Mouse (Mus musculus): Measurements from ENCODE around the gene Alkbh1. TPM values are rescaled to one million over a fixed set of nuclear protein-coding genes. Genes with fewer than 3 reads are reported as not detected.
A peak's percentile ranks its signal among the peaks of the same experiment; 100 is the strongest.

Gene Alkbh1
- polyA plus RNA-seq, 1 experiment from 2014 or later = 71.7 TPM

DNA sequence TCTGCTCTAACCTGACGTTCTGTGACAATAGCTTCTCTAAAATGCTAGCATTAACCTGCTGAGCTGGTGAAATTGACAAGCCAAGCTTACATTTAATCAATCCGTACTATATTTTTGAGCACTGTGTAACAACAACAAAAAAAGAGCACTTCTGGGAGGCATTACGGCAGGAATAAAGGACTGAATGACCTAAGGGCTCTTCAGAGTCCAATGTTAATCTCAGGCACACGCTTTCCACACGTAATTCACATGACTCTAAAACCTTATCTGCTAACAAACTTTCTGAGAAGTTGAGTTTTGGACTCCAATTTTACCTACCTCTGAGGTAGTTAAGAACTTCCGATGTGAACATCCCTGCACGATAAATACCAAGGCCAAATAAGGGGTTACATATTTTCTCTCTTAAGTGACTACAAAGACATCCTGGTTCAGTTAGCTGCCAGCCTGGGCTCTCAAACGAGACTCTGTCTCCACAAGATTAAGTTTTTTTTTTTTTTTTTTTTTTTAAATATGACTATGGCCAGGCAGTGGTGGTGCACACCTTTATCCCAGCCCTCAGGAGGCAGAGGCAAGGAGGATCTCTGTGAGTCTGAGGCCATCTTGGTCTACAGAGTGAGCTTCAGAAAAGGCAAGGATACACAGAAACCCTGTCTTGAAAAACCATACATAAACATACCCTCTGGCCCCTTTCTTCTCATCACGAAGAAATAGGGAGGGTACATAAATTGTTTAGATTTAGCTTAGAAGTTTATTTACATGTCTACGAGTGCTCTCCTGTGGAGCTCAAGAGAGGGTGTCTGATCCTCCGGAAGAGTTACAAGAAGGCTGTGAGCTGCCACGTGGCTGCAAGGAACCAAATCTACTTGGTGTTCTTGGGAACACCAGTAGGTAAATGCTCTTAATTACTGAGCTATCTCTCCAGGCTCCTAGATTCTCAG, 1.4 kb downstream of the Alkbh1 start:
- peak overlapping the region; percentile 86 for H3K4me3 ChIP-seq
- no peaks in the 10 kb centered on the region for H3K9me3 ChIP-seq
- peaks cover 67% of the 10 kb centered on the region for H3K36me3 ChIP-seq (replicated peaks)
- DNase-seq (ENCODE audit: extremely low spot score, low spot score) = no peak
- WGBS = 43% methylated on average over 12 of the region's 12 CpGs
- H3K4me1 ChIP-seq = peaks cover 25% of the 10 kb centered on the region
- H3K27me3 ChIP-seq (ENCODE audit: poor library complexity, severe bottlenecking) = no peaks in the 10 kb centered on the region
- peak overlapping the region; percentile 95 for H3K27ac ChIP-seq

DNA sequence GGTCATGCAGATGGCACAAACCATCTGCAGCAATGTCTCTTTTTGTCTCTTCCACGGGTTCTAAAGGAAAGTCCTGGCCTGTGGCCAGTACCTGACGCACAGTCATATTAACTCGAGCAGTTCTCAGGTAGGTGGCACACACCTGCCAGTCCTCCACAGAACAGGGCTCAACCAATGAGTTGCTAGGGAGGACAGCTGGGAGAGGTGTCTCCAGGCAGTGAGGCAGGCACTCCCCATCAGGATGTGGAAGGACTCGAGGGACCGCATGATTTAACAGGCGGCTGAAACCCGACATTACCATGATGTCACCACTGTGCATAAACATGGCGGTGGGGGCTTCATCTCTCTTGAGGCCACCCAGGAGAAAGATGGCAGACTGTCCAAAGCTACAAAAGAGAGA, 14.9 kb downstream of the Alkbh1 start:
- H3K4me3 ChIP-seq = no peak overlapping the region
- H3K9me3 ChIP-seq = no peaks in the 10 kb centered on the region
- no peak overlapping the region for H3K27ac ChIP-seq
- no peaks in the 10 kb centered on the region for H3K27me3 ChIP-seq (ENCODE audit: poor library complexity, severe bottlenecking)
- no peak for DNase-seq (ENCODE audit: extremely low spot score, low spot score)
- peaks cover 8% of the 10 kb centered on the region for H3K4me1 ChIP-seq
- peaks cover 98% of the 10 kb centered on the region for H3K36me3 ChIP-seq (replicated peaks)
- 92% methylated on average over 8 of the region's 8 CpGs for WGBS

DNA sequence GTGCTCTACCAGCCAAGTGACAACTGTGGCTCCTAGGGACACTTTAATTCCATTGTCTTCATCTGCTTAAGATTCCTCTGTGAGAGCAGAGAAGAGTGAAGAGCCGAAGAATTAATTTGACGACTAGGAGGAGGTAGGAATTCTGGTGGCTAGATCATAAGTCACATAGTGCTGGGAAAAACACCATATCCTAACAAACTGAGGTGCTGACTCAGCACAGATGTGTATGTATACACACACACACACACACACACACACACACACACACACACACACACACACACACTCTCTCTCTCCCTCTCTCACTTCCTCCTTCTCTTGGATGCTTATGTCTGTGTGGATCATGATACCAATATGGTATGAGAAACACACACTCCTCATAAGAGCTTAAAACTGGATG, 15.5 kb downstream of the Alkbh1 start:
- H3K4me3 ChIP-seq = no peak overlapping the region
- H3K27ac ChIP-seq = no peak overlapping the region
- no peaks in the 10 kb centered on the region for H3K27me3 ChIP-seq (ENCODE audit: poor library complexity, severe bottlenecking)
- H3K36me3 ChIP-seq (replicated peaks) = peaks cover 98% of the 10 kb centered on the region
- DNase-seq (ENCODE audit: extremely low spot score, low spot score) = no peak
- peaks cover 8% of the 10 kb centered on the region for H3K4me1 ChIP-seq
- H3K9me3 ChIP-seq = no peaks in the 10 kb centered on the region
- WGBS = 91% methylated on average over 2 of the region's 2 CpGs

DNA sequence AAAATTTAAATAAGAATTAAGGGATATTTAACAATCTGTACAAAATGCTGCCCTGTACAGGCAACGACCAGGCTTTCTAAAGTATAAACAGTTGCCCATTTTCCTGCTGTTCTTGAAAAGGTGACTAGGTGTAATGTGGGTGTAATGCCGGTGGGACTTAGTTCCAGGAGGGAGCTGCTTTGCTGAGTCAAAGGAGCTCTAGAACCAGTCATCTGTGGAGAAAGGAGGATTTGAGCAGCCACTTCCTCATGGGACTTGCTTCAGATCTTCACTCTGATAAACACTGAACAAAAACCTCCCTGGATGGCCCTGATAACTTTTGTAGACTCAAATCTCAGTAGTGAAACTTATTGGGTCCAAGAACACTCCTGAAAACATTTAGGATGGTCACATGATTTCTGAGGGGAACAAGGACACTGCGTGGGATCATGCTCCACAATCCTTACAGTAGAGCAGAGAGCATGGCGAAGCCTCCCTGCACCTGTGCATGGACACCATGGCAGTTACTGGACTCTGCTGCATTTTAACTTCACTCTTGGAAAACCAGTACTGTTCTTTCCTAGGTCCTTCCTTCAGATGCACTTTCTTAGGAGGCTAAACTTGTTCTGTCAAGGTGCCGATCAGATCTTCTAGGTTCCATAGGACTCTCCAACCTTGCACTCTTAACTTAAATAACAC, 17.3 kb downstream of the Alkbh1 start:
- 92% methylated on average over 5 of the region's 5 CpGs for WGBS
- H3K4me3 ChIP-seq = no peak overlapping the region
- peaks cover 8% of the 10 kb centered on the region for H3K4me1 ChIP-seq
- H3K9me3 ChIP-seq = no peaks in the 10 kb centered on the region
- H3K27me3 ChIP-seq (ENCODE audit: poor library complexity, severe bottlenecking) = no peaks in the 10 kb centered on the region
- peaks cover 94% of the 10 kb centered on the region for H3K36me3 ChIP-seq (replicated peaks)
- H3K27ac ChIP-seq = no peak overlapping the region
- DNase-seq (ENCODE audit: extremely low spot score, low spot score) = no peak

DNA sequence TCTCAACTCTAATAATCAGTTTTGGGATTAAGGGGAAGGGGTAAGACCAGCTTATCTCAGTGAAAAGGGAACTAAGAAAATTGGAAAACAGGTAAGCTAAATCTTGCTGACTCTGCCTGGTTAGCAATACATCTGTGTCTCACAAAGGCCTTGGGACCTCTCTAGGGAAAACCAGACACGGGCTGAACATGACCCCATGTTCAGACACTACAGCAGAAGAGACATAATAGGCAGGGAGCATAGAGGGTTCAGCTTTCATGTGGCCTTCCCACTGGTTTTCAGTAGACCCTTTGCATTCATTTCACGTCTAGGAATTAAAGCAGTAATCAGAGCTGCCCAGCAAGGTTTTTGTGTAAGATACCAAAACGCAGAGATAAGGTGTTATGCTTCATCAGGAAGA, 19.3 kb downstream of the Alkbh1 start:
- Histone ChIP-seq H3K27ac (no peak overlapping the region), H3K36me3 (replicated peaks) (peaks cover 74% of the 10 kb centered on the region), H3K4me1 (peaks cover 14% of the 10 kb centered on the region), H3K4me3 (no peak overlapping the region), H3K9me3 (no peaks in the 10 kb centered on the region), H3K27me3 (ENCODE audit: poor library complexity, severe bottlenecking) (no peaks in the 10 kb centered on the region)
- 31% methylated on average over 3 of the region's 3 CpGs for WGBS
- no peak for DNase-seq (ENCODE audit: extremely low spot score, low spot score)

DNA sequence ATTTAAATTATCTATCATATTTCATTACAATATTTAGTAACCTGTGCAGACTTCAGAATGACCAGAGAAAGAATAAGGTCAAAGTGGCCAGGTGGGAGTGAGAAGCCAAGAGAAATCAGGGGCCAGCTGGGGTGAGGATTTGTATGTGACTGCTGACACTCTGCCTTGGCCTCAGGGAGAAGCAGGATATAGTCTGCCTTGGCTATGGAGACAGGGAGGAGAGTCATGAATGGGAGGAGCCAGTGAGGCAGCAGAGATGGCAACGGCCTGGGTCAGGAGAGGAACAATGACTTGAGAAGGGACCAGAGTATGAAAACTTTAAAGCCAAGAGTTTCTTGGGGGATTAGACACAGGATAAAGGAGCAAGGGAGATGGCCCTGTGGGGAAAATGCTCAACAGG, 20.1 kb downstream of the Alkbh1 start:
- WGBS = 39% methylated on average over 1 of the region's 1 CpGs
- peaks cover 66% of the 10 kb centered on the region for H3K36me3 ChIP-seq (replicated peaks)

DNA sequence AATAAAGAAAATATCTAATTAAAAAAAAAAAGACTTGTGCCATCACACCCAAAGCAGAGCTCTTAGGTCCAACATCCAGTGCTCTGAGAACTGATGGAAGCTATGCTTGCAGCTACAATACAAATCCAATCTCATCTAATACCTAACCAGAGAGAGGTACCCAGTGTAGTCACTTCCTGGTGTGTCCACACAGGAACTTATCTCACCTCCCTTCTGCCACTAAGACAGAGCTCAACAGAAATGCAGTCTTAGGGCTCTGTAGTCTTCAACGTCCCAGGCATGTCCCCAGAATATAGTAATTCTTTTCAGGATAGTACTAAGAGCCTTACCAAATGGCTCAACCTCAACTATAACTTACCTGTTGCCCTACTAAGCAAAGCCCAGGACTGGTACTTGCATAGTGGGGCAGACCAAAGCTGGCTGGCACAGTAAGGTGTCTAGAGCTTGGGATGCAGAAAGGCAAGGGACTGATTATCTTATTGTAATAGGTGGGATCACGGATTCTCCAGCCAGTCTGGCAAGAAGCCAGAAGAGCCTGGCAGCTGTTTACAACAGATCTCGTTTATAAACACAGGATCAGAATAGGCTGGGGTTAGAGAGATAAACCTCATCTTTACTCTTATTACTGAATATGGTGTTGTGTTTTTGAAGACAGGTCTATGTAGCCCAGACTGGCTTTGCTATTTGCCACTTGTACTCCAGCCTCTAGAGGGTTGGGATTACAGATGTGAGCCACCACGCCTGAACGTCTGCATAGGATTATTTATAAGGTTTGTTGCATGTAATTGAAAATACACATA, 21.9 kb downstream of the Alkbh1 start:
- WGBS = 90% methylated on average over 5 of the region's 5 CpGs
- Histone ChIP-seq H3K27ac (no peak overlapping the region), H3K36me3 (replicated peaks) (peaks cover 48% of the 10 kb centered on the region), H3K9me3 (no peaks in the 10 kb centered on the region), H3K4me3 (no peak overlapping the region), H3K4me1 (peaks cover 24% of the 10 kb centered on the region), H3K27me3 (ENCODE audit: poor library complexity, severe bottlenecking) (no peaks in the 10 kb centered on the region)
- DNase-seq (ENCODE audit: extremely low spot score, low spot score) = no peak

More for the DNA sequence above, 20.1 kb downstream of the Alkbh1 start:
- no peaks in the 10 kb centered on the region for H3K9me3 ChIP-seq
- no peak for DNase-seq (ENCODE audit: extremely low spot score, low spot score)
- H3K4me1 ChIP-seq = peaks cover 22% of the 10 kb centered on the region
- H3K27ac ChIP-seq = no peak overlapping the region
- H3K4me3 ChIP-seq = no peak overlapping the region
- H3K27me3 ChIP-seq (ENCODE audit: poor library complexity, severe bottlenecking) = no peaks in the 10 kb centered on the region

DNA sequence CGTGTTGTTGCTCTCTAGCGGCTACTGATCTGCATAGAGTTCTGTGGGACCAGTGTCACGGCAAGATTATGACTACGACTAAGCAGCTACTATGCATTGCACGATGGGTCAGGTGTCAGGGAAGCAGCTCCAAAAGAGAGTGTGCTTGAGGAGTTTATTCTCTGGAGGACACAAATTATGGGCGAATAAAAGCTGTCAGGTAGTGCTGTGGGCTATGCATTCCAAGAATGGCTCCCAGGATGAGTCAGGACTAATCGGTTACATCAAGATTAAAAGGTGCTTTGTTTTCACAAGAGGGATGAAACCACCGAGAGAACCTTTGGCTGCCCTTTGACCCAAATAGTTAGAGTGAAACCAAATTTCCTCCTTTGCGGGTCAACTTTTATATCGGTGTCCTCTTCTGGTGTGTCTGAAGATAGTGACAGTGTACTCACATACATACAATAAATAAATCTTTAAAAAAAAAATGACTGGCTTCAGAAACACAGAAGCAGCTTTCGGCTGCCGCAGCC, 23.8 kb downstream of the Alkbh1 start:
- Histone ChIP-seq H3K27me3 (ENCODE audit: poor library complexity, severe bottlenecking) (no peaks in the 10 kb centered on the region), H3K36me3 (replicated peaks) (peaks cover 31% of the 10 kb centered on the region), H3K27ac (peak overlapping the region; percentile 48; the same call in 1 of the 2 replicates), H3K9me3 (no peaks in the 10 kb centered on the region), H3K4me3 (no peak overlapping the region), H3K4me1 (peaks cover 24% of the 10 kb centered on the region)
- WGBS = 80% methylated on average over 12 of the region's 12 CpGs
- no peak for DNase-seq (ENCODE audit: extremely low spot score, low spot score)

DNA sequence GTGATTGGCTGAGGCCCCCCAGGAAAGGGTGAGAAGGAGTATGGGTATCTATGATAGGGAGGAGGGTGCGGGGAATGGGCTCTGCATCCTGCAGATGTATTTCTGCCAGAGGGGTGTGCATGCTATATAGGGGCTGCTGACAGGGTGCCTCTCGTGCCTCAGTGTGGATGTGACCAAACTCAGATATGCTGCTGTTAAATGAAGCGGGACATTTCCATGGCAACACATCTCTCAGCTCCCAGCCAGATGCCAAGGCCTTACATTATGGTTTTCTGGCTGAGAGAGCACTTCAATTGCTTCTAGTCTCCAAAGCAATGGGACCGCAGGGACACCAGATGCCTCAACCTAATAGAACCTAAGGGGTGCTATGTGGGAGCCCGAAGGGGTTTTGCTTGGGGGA, 24.9 kb downstream of the Alkbh1 start:
- H3K36me3 ChIP-seq (replicated peaks) = peaks cover 21% of the 10 kb centered on the region
- DNase-seq (ENCODE audit: extremely low spot score, low spot score) = peak; percentile 27
- no peak overlapping the region for H3K4me3 ChIP-seq

DNA sequence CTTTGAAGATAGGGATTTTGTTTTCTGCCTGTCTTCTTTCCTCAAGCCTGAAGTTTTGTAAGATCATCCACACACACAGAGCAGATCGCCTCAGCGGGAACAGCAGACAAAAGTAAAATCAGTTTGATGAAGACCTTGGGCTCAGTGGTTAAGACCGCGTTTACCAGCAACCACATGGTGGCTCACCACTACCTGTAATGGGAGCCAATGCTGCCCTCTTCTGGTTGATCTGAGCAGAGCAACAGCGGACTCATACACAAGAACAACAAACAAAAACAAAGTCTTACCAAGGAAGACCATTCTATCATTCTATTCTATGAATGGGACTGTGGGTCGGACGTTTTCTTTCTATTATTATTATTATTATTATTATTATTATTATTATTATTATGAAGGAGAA, 27.1 kb downstream of the Alkbh1 start:
- WGBS = 42% methylated on average over 7 of the region's 7 CpGs
- H3K27me3 ChIP-seq (ENCODE audit: poor library complexity, severe bottlenecking) = no peaks in the 10 kb centered on the region
- no peak overlapping the region for H3K27ac ChIP-seq
- DNase-seq (ENCODE audit: extremely low spot score, low spot score) = peak; percentile 53
- no peak overlapping the region for H3K4me3 ChIP-seq
- no peaks in the 10 kb centered on the region for H3K9me3 ChIP-seq
- H3K4me1 ChIP-seq = peaks cover 16% of the 10 kb centered on the region
- peaks cover under 1% of the 10 kb centered on the region for H3K36me3 ChIP-seq (replicated peaks)

More for the DNA sequence above, 24.9 kb downstream of the Alkbh1 start:
- peak overlapping the region; percentile 48; the same call in 1 of the 2 replicates for H3K27ac ChIP-seq
- H3K4me1 ChIP-seq = peaks cover 16% of the 10 kb centered on the region
- no peaks in the 10 kb centered on the region for H3K9me3 ChIP-seq
- H3K27me3 ChIP-seq (ENCODE audit: poor library complexity, severe bottlenecking) = no peaks in the 10 kb centered on the region
- WGBS = 57% methylated on average over 5 of the region's 5 CpGs

DNA sequence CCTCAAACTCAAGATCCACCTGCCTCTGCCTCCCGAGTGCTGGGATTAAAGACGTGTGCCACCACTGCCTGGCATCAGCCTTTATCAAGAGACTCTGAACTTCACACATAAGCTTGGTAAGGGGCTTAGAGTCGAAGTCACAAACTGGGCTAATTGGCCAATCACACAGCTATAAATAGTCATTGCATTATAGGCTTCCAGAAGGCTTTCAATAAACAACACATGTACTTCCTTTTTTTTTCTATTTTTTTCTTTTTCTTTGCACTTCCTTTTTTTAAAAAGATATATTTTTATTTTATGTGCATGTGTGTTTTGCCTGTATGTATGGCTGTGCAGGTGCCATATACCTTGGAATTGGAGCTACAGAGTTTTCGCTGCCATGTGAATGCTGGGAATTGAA, 28.5 kb downstream of the Alkbh1 start:
- H3K36me3 ChIP-seq (replicated peaks) = no peaks in the 10 kb centered on the region
- H3K9me3 ChIP-seq = no peaks in the 10 kb centered on the region
- H3K27me3 ChIP-seq (ENCODE audit: poor library complexity, severe bottlenecking) = no peaks in the 10 kb centered on the region
- no peak overlapping the region for H3K4me3 ChIP-seq
- H3K27ac ChIP-seq = no peak overlapping the region
- DNase-seq (ENCODE audit: extremely low spot score, low spot score) = no peak
- 84% methylated on average over 4 of the region's 4 CpGs for WGBS
- H3K4me1 ChIP-seq = peaks cover 21% of the 10 kb centered on the region

DNA sequence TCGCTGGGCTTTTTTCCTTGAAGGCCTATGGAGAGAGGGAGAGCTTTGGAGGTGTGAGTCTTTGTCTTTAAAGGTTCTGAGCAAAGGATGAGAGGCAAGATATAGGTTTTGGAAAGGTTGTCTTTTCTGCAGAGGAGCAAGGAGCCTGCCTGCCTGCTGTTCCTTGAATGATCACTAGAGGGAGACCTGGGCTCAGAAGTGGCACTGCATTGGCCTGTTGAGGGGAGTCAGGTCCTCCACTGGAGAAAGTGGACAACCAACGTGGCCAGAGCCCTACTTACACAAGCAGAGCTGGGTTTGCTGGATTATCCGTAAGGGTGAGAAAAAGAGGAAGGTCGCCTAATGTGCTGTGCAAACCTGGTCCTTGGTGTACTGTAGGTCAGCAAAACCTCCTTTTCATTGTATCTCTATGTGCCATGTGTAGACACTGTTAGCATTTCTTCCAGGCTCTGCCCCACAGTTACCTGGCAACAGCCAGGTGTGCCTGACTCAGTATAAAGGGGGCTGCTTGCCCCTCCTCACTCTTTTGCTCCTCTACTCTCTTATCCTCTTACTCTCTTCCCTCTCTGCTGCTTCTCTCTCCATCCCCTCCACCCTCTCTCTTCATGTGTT, 30.5 kb downstream of the Alkbh1 start:
- Histone ChIP-seq H3K4me3 (no peak overlapping the region), H3K9me3 (no peaks in the 10 kb centered on the region), H3K27me3 (ENCODE audit: poor library complexity, severe bottlenecking) (no peaks in the 10 kb centered on the region), H3K4me1 (peaks cover 8% of the 10 kb centered on the region), H3K27ac (no peak overlapping the region), H3K36me3 (replicated peaks) (no peaks in the 10 kb centered on the region)
- 27% methylated on average over 4 of the region's 4 CpGs for WGBS
- peak; percentile 61 for DNase-seq (ENCODE audit: extremely low spot score, low spot score)

Measured in forebrain, embryonic 10.5 days (tissue).